Mouse (Mus musculus) hindbrain, embryonic 11.5 days (tissue): ENCODE results near the gene Fgfr2. TPM values are rescaled to one million over a fixed set of nuclear protein-coding genes. Genes with fewer than 3 reads are reported as not detected.

ENCODE experiments used
- ATAC-seq: fragments of 200-750 bp; cut with Nextera tagmentation; 2 replicates; pipeline ENCODE4 v1.8.0; 2017; ENCODE audit warnings: mild to moderate bottlenecking, moderate TSS enrichment, moderate library complexity; ENCODE audit not compliant: low FRiP score
- DNase-seq: peaks from one replicate; pipeline ENCODE4 v3.0.0-alpha.2; 2015; ENCODE audit warnings: low spot score
- H3K27ac ChIP-seq: fragments of 300-500 bp; sonication (generic); 2 replicates; pipeline ENCODE4 v1.5.1; 2014; ENCODE audit warnings: mild to moderate bottlenecking, low read depth, low read length
- H3K27me3 ChIP-seq: fragments of 300-500 bp; sonication (generic); 2 replicates; pipeline ENCODE4 v1.6.1; 2014; ENCODE audit warnings: mild to moderate bottlenecking, low read length, moderate library complexity, mixed read lengths; ENCODE audit not compliant: control insufficient read depth, insufficient read depth
- H3K36me3 ChIP-seq: fragments of 300-500 bp; sonication (generic); 2 replicates; pipeline ENCODE4 v1.6.1; 2014; ENCODE audit warnings: mild to moderate bottlenecking, low read length, moderate library complexity, mixed read lengths; ENCODE audit not compliant: control insufficient read depth, insufficient read depth
- H3K4me1 ChIP-seq: fragments of 300-500 bp; sonication (generic); replicated peaks from 2 replicates; pipeline ENCODE4 v1.6.1; 2014; ENCODE audit warnings: low read length, mixed read lengths; ENCODE audit not compliant: control insufficient read depth, insufficient read depth
- H3K4me2 ChIP-seq: fragments of 300-500 bp; sonication (generic); replicated peaks from 2 replicates; pipeline ENCODE4 v1.6.1; 2014; ENCODE audit warnings: mild to moderate bottlenecking, low read depth, low read length
- H3K4me3 ChIP-seq: fragments of 300-500 bp; sonication (generic); 2 replicates; pipeline ENCODE4 v1.5.1; 2014; ENCODE audit warnings: low read depth, low read length
- H3K9ac ChIP-seq: fragments of 300-500 bp; sonication (generic); 2 replicates; pipeline ENCODE4 v1.6.1; 2014; ENCODE audit warnings: low read depth, low read length
- H3K9me3 ChIP-seq: fragments of 300-500 bp; sonication (generic); 2 replicates; pipeline ENCODE4 v1.6.1; 2016; ENCODE audit warnings: low read length; ENCODE audit not compliant: control insufficient read depth
- WGBS: fragments of 180-500 bp; shearing (Covaris S2); extraction: QIAGEN DNeasy Blood & Tissue Kit; methylation state at CpG from one replicate; pipeline ENCODE4 v1.1.7; 2014; 5-methylcytosine and 5-hydroxymethylcytosine counted together
- polyA plus RNA-seq: library from polyadenylated mRNA; unstranded; fragments of >200 nt; fragmentation: Nextera tagmentation; extraction: Ambion mirVana; gene quantifications from 2 replicates; pipeline ENCODE4 v1.2.1, GENCODE M21; 2014

Gene Fgfr2
- polyA plus RNA-seq, 1 experiment from 2014 or later = 71.3 TPM

DNA sequence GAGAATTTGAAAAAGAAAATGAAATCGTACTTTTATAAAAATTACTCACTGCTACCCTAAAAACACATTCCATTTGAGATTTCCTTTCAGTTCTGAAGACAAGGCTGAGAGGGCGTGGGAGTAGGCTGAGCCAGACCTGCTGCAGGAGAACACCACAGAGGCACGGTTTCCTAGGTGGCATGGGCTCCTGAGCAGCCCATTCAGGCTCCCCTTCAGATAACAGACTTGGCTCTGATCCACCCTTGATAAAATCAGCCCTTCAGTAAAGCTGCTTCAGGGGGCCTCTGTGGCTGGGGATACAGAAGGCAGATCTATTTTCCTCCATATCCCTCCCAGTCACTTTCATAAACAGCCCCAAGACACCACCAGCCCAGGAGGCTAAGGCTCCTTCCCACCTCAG lies 786.4 kb downstream of the Fgfr2 start:
- Histone ChIP-seq H3K4me1 (peaks cover 8% of the 10 kb centered on the region), H3K27me3 (no peaks in the 10 kb centered on the region), H3K27ac (no peak overlapping the region), H3K4me2 (no peak overlapping the region), H3K9me3 (no peaks in the 10 kb centered on the region), H3K36me3 (no peaks in the 10 kb centered on the region), H3K4me3 (no peak overlapping the region), H3K9ac (no peak overlapping the region)
- 74% methylated on average over 3 of the region's 3 CpGs for WGBS
- DNase-seq (no peak), ATAC-seq (no peak)

DNA sequence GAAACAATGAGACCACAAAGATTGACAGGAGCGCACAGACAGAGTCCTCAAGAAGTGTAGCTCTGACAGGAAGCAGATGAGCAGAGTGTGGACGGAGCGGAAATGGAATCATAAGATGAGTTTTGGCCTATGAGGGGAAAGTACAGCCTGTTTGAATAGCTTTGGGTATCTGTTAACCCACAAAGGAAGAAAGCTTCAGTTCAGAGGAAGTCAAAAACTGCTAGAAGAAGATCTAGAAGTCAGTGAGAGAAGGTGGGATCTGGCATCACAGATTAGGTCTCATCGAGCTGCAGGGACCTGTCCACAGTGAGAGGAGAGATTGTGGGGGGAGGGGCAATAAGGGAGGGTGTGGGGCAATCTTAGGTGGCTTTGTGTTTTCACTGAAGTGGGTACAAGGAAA lies 787.8 kb downstream of the Fgfr2 start:
- no peak overlapping the region for H3K4me3 ChIP-seq
- no peak for DNase-seq
- no peak overlapping the region for H3K4me2 ChIP-seq
- ATAC-seq = no peak
- H3K9me3 ChIP-seq = no peaks in the 10 kb centered on the region
- peaks cover 8% of the 10 kb centered on the region for H3K4me1 ChIP-seq
- no peak overlapping the region for H3K9ac ChIP-seq
- no peaks in the 10 kb centered on the region for H3K36me3 ChIP-seq
- no peak overlapping the region for H3K27ac ChIP-seq
- no peaks in the 10 kb centered on the region for H3K27me3 ChIP-seq
- WGBS = 97% methylated on average over 4 of the region's 4 CpGs

DNA sequence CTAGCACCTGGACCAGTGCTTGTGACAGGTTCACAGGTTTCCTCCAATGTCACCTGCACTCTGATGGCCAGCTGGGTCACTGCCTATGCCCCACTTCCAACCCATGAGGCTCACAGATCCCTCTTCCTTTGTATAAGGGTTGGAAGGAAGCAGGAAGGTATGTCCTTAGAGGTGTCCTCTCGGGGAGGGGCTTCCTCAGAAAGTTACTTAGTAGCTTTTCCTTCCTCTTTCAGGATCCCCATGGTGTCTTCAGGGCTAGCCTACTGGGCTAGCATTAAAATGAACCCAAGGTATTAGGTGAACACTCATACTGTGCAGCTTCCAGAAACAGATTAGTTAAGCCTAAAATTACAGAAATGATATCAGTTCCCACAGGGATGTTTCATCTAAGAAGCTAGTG lies 790.1 kb downstream of the Fgfr2 start:
- H3K4me1 ChIP-seq = peaks cover 8% of the 10 kb centered on the region
- 81% methylated on average over 1 of the region's 1 CpGs for WGBS
- no peaks in the 10 kb centered on the region for H3K9me3 ChIP-seq
- H3K36me3 ChIP-seq = no peaks in the 10 kb centered on the region
- ATAC-seq (no peak), DNase-seq (no peak)
- no peak overlapping the region for H3K4me2 ChIP-seq
- no peak overlapping the region for H3K27ac ChIP-seq
- no peaks in the 10 kb centered on the region for H3K27me3 ChIP-seq
- no peak overlapping the region for H3K9ac ChIP-seq
- H3K4me3 ChIP-seq = no peak overlapping the region

DNA sequence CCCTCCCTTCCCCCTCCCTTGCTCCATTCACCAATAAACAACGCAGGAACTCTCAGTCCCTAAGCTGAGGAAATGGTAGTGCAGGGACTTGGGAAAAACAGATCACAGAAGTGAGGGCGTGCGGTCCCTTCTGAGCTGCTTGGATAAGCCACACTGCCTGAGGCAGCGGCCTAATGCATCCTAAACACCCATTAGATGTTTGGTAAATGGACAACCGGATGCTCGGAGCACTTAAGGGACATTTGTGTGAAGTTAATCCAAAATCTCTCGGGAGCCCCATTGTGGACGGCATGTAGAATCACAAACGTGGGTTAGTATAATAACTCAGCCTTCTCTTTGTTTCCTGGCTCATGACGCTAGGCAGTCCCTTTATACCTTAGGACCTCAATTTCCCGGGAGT lies 791.0 kb downstream of the Fgfr2 start:
- Histone ChIP-seq H3K27ac (no peak overlapping the region), H3K4me2 (no peak overlapping the region), H3K4me3 (no peak overlapping the region), H3K36me3 (no peaks in the 10 kb centered on the region), H3K4me1 (peaks cover 5% of the 10 kb centered on the region), H3K27me3 (no peaks in the 10 kb centered on the region), H3K9ac (no peak overlapping the region), H3K9me3 (no peaks in the 10 kb centered on the region)
- DNase-seq = no peak
- no peak for ATAC-seq
- WGBS = 59% methylated on average over 11 of the region's 11 CpGs

DNA sequence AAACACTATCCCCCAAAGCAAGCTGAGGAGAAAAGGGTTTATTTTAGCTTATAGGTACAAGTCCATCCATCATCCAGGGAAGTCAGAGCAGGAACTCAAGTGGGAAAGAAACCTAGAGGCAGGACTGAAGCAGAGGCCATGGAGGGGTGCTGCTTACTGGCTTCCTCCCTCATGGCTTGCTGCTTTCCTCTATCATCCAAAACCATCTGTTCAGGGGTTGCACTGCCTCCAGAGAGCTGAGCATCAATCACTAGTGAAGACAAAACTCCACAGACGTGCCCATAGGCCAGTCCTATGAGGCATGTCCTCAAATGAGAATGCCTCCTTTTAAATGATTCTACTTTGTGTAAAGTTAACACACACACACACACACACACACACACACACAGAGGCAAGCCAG lies 793.0 kb downstream of the Fgfr2 start:
- H3K9ac ChIP-seq = no peak overlapping the region
- no peaks in the 10 kb centered on the region for H3K27me3 ChIP-seq
- ATAC-seq (no peak), DNase-seq (no peak)
- H3K4me1 ChIP-seq = no peaks in the 10 kb centered on the region
- no peaks in the 10 kb centered on the region for H3K9me3 ChIP-seq
- no peak overlapping the region for H3K4me2 ChIP-seq
- no peak overlapping the region for H3K27ac ChIP-seq
- no peaks in the 10 kb centered on the region for H3K36me3 ChIP-seq
- no peak overlapping the region for H3K4me3 ChIP-seq
- 52% methylated on average over 1 of the region's 1 CpGs for WGBS

DNA sequence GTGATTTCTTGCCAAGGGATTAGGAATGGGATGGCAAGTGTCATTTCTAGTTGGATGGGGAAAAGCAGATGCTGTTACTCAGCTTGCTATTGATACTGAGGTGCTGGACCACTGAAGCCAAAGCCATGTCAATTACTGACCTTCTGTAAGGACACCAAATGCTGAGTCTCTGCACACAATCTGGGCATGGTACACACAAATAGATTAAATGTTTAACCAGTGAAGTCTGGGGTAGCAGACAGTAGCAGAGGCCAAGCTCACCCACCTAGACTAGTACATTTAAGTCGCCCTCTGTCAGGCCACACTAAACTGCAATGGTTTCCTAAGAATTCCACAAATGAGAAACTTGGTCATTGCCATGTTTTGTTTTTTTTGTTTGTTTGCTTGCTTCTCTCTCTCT lies 794.5 kb downstream of the Fgfr2 start:
- no peak for ATAC-seq
- no peak overlapping the region for H3K9ac ChIP-seq

DNA sequence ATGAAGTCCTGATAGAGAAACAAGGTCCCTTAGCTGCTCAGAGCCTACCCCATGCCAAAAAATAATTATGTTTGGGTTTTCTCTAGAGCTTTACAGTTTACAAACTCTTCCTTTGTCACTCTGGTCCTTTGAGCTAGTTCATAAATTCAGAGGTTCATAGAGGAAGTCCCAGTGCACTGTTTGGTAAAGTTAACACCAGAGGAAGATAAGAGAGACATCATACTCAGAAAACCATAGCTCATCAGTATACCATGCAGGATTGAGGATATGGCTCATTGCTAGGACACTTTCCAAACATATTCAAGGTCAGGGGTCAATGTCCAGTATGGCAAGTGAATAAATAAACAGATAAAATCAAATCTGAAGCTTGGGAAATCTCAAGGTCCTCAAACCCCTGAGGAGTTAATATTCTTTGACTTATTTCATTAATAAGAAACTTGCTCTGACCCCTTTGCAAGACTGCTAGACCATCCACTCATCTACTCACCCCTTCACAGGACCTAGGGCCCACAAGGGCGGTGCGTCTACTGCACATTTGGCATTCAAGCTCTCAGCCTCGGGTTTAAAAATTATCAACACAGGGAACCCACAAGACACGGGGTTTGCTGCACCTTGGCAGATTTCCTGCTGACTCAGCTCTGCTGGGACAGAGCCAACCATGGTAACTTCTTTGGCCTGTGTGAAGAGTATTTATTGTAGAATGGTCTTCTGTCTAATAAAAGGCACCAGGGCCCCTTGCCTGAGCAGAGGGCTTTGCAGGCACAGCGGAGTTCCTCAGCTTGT lies 797.4 kb downstream of the Fgfr2 start:
- no peak for ATAC-seq
- H3K27me3 ChIP-seq = no peaks in the 10 kb centered on the region
- no peaks in the 10 kb centered on the region for H3K36me3 ChIP-seq
- H3K4me2 ChIP-seq = no peak overlapping the region
- H3K4me3 ChIP-seq = no peak overlapping the region
- H3K9me3 ChIP-seq = no peaks in the 10 kb centered on the region
- no peak for DNase-seq
- H3K4me1 ChIP-seq = no peaks in the 10 kb centered on the region
- H3K27ac ChIP-seq = no peak overlapping the region
- no peak overlapping the region for H3K9ac ChIP-seq
- 74% methylated on average over 5 of the region's 5 CpGs for WGBS

More for the DNA sequence above, 794.5 kb downstream of the Fgfr2 start:
- WGBS = 85% methylated on average over 1 of the region's 1 CpGs
- H3K36me3 ChIP-seq = no peaks in the 10 kb centered on the region
- no peak overlapping the region for H3K4me2 ChIP-seq
- no peaks in the 10 kb centered on the region for H3K27me3 ChIP-seq
- H3K27ac ChIP-seq = no peak overlapping the region
- H3K9me3 ChIP-seq = no peaks in the 10 kb centered on the region
- H3K4me1 ChIP-seq = no peaks in the 10 kb centered on the region
- H3K4me3 ChIP-seq = no peak overlapping the region
- no peak for DNase-seq

DNA sequence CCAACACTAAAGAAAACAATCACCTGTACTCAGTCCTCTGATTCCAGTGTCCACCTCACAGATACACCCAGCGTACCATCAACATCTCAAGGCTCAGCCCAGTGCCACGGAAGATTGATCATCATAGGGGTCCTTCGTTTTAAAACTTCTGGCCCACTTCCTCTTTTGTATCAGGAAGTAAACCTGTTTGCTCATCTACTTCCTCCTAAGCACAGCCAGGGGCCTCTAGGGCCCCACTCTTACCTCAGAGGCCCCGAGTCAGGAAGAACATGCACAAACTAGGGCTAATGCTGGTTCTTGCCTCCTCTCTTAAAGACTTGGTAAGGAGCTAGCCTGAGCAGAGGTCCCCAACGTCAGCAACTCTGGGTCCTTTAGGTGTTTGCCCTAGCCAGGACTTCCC lies 799.7 kb downstream of the Fgfr2 start:
- no peaks in the 10 kb centered on the region for H3K4me1 ChIP-seq
- no peak overlapping the region for H3K4me2 ChIP-seq
- no peak overlapping the region for H3K9ac ChIP-seq
- no peaks in the 10 kb centered on the region for H3K36me3 ChIP-seq
- no peak for ATAC-seq
- H3K27me3 ChIP-seq = no peaks in the 10 kb centered on the region
- no peak overlapping the region for H3K27ac ChIP-seq
- H3K4me3 ChIP-seq = no peak overlapping the region
- DNase-seq = no peak
- no peaks in the 10 kb centered on the region for H3K9me3 ChIP-seq
- WGBS = 83% methylated on average over 5 of the region's 5 CpGs

DNA sequence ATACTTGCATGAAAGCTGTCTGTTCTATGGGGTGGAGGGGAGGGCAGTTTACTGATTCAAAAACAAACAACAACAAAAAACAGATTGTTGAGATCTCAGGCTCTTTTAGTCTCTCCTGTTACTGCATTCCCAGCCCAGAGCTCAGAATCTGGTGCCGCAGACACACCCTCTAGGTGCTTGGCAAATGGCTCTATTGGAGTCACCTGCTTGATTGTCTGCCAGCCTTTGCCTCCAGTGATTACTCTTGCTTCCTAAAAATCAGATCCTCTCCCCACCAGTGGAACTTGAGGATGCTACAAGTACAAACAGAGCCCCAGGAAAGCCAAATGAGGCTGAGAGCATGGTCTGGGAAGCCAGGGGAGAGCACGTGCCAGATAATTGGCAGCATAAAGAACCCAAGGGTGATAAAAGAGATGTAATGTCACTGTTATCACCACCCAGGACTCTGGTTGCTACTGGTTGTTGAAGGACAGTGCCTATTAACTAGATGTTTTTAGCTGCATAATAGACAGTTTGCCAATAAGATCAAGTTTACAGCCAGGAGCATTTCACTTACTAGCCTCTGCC lies 801.7 kb downstream of the Fgfr2 start:
- no peak overlapping the region for H3K4me2 ChIP-seq
- no peak for DNase-seq
- H3K9ac ChIP-seq = no peak overlapping the region
- H3K9me3 ChIP-seq = no peaks in the 10 kb centered on the region
- H3K4me3 ChIP-seq = no peak overlapping the region
- H3K36me3 ChIP-seq = no peaks in the 10 kb centered on the region
- 81% methylated on average over 2 of the region's 2 CpGs for WGBS
- no peaks in the 10 kb centered on the region for H3K27me3 ChIP-seq
- no peak overlapping the region for H3K27ac ChIP-seq
- ATAC-seq = no peak
- 0 out of 2 replicates have a peak, but pooled peaks cover 6% of the 10 kb centered on the region for H3K4me1 ChIP-seq
